Mouse (Mus musculus) cerebral cortex, adult 2 months (tissue): ENCODE data around the gene Dgcr8.

ENCODE experiments used
- WGBS: fragments of 180-500 bp; shearing (Covaris S2); methylation state at CpG from one replicate; pipeline ENCODE4 v1.1.7; 2018; 5-methylcytosine and 5-hydroxymethylcytosine counted together

Dgcr8 gene

GRCm38 (mm10) chr16:18289067-18289588, at the start of gene Dgcr8:
TSS of gene Dgcr8 (minus strand) at chr16:18289246.
- 1% methylated on average over 71 of the region's 71 CpGs for WGBS

- WGBS: 83% methylated on average over 4 of the region's 4 CpGs
Observed at GRCm38 (mm10) chr16:18337261-18337660, 48.2 kb upstream of the Dgcr8 start.

GRCm38 (mm10) chr16:18335981-18336380, 46.9 kb upstream of the Dgcr8 start:
- WGBS: 83% methylated on average over 3 of the region's 3 CpGs

GRCm38 (mm10) chr16:18333976-18334375, 44.9 kb upstream of the Dgcr8 start:
- 70% methylated on average over 3 of the region's 3 CpGs for WGBS

GRCm38 (mm10) chr16:18328524-18328923, 39.5 kb upstream of the Dgcr8 start:
- 68% methylated on average over 1 of the region's 1 CpGs for WGBS

GRCm38 (mm10) chr16:18327936-18328335, 38.9 kb upstream of the Dgcr8 start:
- 94% methylated on average over 9 of the region's 9 CpGs for WGBS

GRCm38 (mm10) chr16:18325741-18326140, 36.7 kb upstream of the Dgcr8 start:
- WGBS: 66% methylated on average over 4 of the region's 4 CpGs

- 88% methylated on average over 6 of the region's 6 CpGs for WGBS
Observed at GRCm38 (mm10) chr16:18324031-18324430, 35.0 kb upstream of the Dgcr8 start.

- WGBS: 43% methylated on average over 2 of the region's 2 CpGs
Observed at GRCm38 (mm10) chr16:18323460-18323859, 34.4 kb upstream of the Dgcr8 start.

GRCm38 (mm10) chr16:18321443-18321842, 32.4 kb upstream of the Dgcr8 start:
- WGBS: 70% methylated on average over 2 of the region's 2 CpGs

- 82% methylated on average over 3 of the region's 3 CpGs for WGBS
Observed at GRCm38 (mm10) chr16:18318992-18319391, 29.9 kb upstream of the Dgcr8 start.

- whole genome bisulfite sequencing: 77% methylated on average over 1 of the region's 1 CpGs
Observed at GRCm38 (mm10) chr16:18308159-18308558, 19.1 kb upstream of the Dgcr8 start.

- 2% methylated on average over 10 of the region's 10 CpGs for WGBS
Observed at GRCm38 (mm10) chr16:18289614-18290013, 568 bp upstream of the Dgcr8 start.

- WGBS: under 1% methylated on average over 31 of the region's 31 CpGs
Observed at GRCm38 (mm10) chr16:18288581-18289061, 425 bp downstream of the Dgcr8 start.

GRCm38 (mm10) chr16:18288166-18288565, 880 bp downstream of the Dgcr8 start:
- 1% methylated on average over 4 of the region's 4 CpGs for WGBS

- 65% methylated on average over 2 of the region's 2 CpGs for WGBS
Observed at GRCm38 (mm10) chr16:18275166-18275565, 13.9 kb downstream of the Dgcr8 start.

- WGBS: 78% methylated on average over 5 of the region's 5 CpGs
Observed at GRCm38 (mm10) chr16:18268182-18268581, 20.9 kb downstream of the Dgcr8 start.

- WGBS: 85% methylated on average over 2 of the region's 2 CpGs
Observed at GRCm38 (mm10) chr16:18265024-18265423, 24.0 kb downstream of the Dgcr8 start.

- 89% methylated on average over 2 of the region's 2 CpGs for WGBS
Observed at GRCm38 (mm10) chr16:18258221-18258620, 30.8 kb downstream of the Dgcr8 start, which contains the start of gene Gm49776. TSS of gene Gm49776 (minus strand) at chr16:18258321.

- 75% methylated on average over 1 of the region's 1 CpGs for WGBS
Observed at GRCm38 (mm10) chr16:18253866-18254265, 35.2 kb downstream of the Dgcr8 start.

- 73% methylated on average over 6 of the region's 6 CpGs for whole genome bisulfite sequencing
Observed at GRCm38 (mm10) chr16:18252736-18253135, 36.3 kb downstream of the Dgcr8 start.

- WGBS: 55% methylated on average over 10 of the region's 10 CpGs
Observed at GRCm38 (mm10) chr16:18250828-18251790, 37.9 kb downstream of the Dgcr8 start.

GRCm38 (mm10) chr16:18250231-18250630, 38.8 kb downstream of the Dgcr8 start:
- WGBS: 46% methylated on average over 4 of the region's 4 CpGs
